ENCODE assay signal across 26 mouse cellular contexts in genomic region chr13:98308724-98309123, GRCm38 (mm10). TPM values are rescaled to one million over a fixed set of nuclear protein-coding genes. Genes with fewer than 3 reads are reported as not detected.
"Had no signal": no experiment of that assay in that cellular context is flagged by ENCODE, and none has a peak within 500 bp of the region (broad histone marks: within the 10 kb centered on the region; RNA-seq: fewer than 3 reads in every experiment).

No protein-coding gene starts in this region.

- ATAC-seq: midbrain, embryonic 15.5 days had no signal

- DNase-seq: lung, adult 18-20 months; lung, embryonic 14.5 days; lung, postnatal 10 days; lung, postnatal 4 days; retina, postnatal 1 day; right cerebral cortex, adult 18-20 months; right cerebral cortex, postnatal 25 days; right cerebral cortex, postnatal 4 days; spleen, adult 18-20 months; thymus, adult 18-20 months; thymus, postnatal 36 days had no signal

- H3K27ac ChIP-seq: liver, embryonic 14.5 days; midbrain, embryonic 12.5 days; midbrain, embryonic 15.5 days; neural tube, embryonic 13.5 days; neural tube, embryonic 15.5 days had no signal

- H3K27me3 ChIP-seq: megakaryocyte, embryonic 14.5 days; midbrain, embryonic 12.5 days; midbrain, embryonic 15.5 days; neural tube, embryonic 13.5 days; neural tube, embryonic 15.5 days had no signal

- H3K9ac ChIP-seq: liver, embryonic 14.5 days; lung, embryonic 14.5 days; midbrain, embryonic 12.5 days; midbrain, embryonic 15.5 days; neural tube, embryonic 13.5 days; neural tube, embryonic 15.5 days had no signal

- H3K4me2 ChIP-seq: lung, embryonic 14.5 days; midbrain, embryonic 12.5 days; midbrain, embryonic 15.5 days; neural tube, embryonic 13.5 days; neural tube, embryonic 15.5 days had no signal

- H3K4me3 ChIP-seq: megakaryocyte, embryonic 14.5 days; midbrain, embryonic 12.5 days; midbrain, embryonic 15.5 days; neural tube, embryonic 13.5 days; neural tube, embryonic 15.5 days had no signal

- H3K9me3 ChIP-seq: megakaryocyte, embryonic 14.5 days; midbrain, embryonic 12.5 days; midbrain, embryonic 15.5 days; neural tube, embryonic 13.5 days; neural tube, embryonic 15.5 days had no signal

RNA-seq across cellular contexts. Expression of gene Gm21976, which starts 29.0 kb away (rescaled TPM):
- total RNA-seq: midbrain, postnatal 0 days; monocyte, adult 5-6 weeks had no signal
- polyA plus RNA-seq: liver, embryonic 14.5 days; liver, embryonic 16.5 days; lung, embryonic 14.5 days; lung, embryonic 16.5 days; midbrain, embryonic 12.5 days; midbrain, embryonic 15.5 days; midbrain, postnatal 0 days; neural tube, embryonic 11.5 days; neural tube, embryonic 13.5 days; neural tube, embryonic 15.5 days; small intestine, adult 2 months; stomach, embryonic 14.5 days; stomach, embryonic 16.5 days; urinary bladder, adult 2 months had no signal

RNA-seq across cellular contexts. Expression of gene Foxd1, which starts 45.3 kb away (rescaled TPM):
- total RNA-seq: monocyte, adult 5-6 weeks had no signal
- polyA plus RNA-seq: liver, embryonic 16.5 days; lung, embryonic 14.5 days; lung, embryonic 16.5 days; small intestine, adult 2 months; stomach, embryonic 14.5 days; urinary bladder, adult 2 months had no signal
